Mouse (Mus musculus) kidney, adult 2 months (tissue): ENCODE measurements at regions not wholly inside any gene's neighbourhood (a gene's known extent, or its start where the extent isn't known, plus 50 kb on each side); places are given as distances from the start of the nearest gene placed in this dataset.

Experiments used
- DNase-seq: peaks from one replicate; pipeline ENCODE4 v3.0.0; 2021
- H3K27ac ChIP-seq: fragments of 200-500 bp; 2 replicates; pipeline ENCODE4 v1.5.1; 2012; ENCODE audit warnings: low read depth, low read length, control low read depth, inconsistent platforms; ENCODE audit not compliant: insufficient read depth
- H3K27me3 ChIP-seq: fragments of 200-500 bp; replicated peaks from 2 replicates; pipeline ENCODE4 v1.6.1; 2012; ENCODE audit warnings: mild to moderate bottlenecking, moderate library complexity, low read length, inconsistent platforms; ENCODE audit not compliant: control insufficient read depth, insufficient read depth
- H3K36me3 ChIP-seq: fragments of 200-500 bp; 2 replicates; pipeline ENCODE4 v1.6.1; 2012; ENCODE audit warnings: mild to moderate bottlenecking, moderate library complexity, low read length, inconsistent platforms; ENCODE audit not compliant: control insufficient read depth, insufficient read depth
- H3K4me1 ChIP-seq: fragments of 200-500 bp; 2 replicates; pipeline ENCODE4 v1.6.1; 2011; ENCODE audit warnings: low read length; ENCODE audit not compliant: control insufficient read depth, insufficient read depth
- H3K4me3 ChIP-seq: fragments of 200-500 bp; 2 replicates; pipeline ENCODE4 v1.5.1; 2011; ENCODE audit warnings: mild to moderate bottlenecking, low read depth, low read length, control low read depth; ENCODE audit not compliant: insufficient read depth
- CTCF ChIP-seq: fragments of 200-500 bp; conservative IDR thresholded peaks from 2 replicates; pipeline ENCODE4 v1.5.1; 2011; ENCODE audit warnings: low read depth, mild to moderate bottlenecking, control low read depth, low read length, moderate library complexity, mixed read lengths; ENCODE audit not compliant: insufficient read depth, insufficient read length
- POLR2A ChIP-seq: fragments of 200-500 bp; IDR thresholded peaks from one replicate; pipeline ENCODE4 v1.6.1; 2011; ENCODE audit warnings: low read depth, low read length, control low read depth
- WGBS: fragments of 180-500 bp; shearing (Covaris S2); methylation state at CpG from one replicate; pipeline ENCODE4 v1.1.7; 2018; 5-methylcytosine and 5-hydroxymethylcytosine counted together

DNA sequence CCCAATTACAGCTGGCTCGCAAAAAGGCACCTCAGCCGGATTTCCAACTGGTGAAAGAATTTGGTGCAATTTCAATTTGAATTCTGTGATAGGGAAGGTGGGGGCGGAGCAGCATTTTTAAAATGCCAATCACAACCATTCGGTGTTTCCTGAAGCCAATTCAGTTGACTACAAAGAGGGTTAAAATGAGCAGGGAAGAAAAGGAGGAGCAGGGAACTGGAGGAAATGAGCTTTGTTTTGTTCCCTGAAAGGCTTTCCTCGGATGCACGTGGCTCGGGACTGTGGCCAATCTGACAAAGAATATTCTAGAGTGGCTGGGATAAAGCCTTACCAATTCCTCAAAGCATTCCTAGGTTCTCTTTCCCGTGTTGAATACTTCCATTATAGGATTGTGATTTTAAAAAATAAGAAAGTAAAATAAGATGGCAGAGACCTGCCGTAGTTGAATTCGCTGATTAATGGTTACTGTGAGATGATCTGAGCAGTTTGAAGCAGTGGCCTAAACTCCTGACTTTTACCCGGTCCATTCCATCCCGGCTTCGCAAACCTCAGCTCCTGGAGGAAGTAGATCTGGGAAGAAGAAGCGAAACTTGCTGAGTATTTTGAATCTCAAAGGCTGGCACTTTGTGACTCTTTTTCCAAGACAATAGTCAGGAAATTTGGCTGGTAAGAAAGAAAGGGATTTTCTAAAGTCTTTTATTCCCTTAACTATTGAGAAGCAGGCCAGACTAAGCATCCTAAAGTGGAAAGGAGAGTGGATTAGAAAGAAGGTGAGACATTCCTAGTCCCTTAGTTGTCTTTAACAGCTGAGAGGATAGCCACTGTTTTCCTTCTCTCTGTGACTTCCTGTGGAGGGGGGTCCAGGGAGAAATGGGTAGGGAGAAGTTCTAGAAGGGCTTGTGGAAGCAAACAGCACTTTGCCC is 229.3 kb upstream of the Adgrl2 start:
- Histone ChIP-seq H3K27ac (peak overlapping the region; percentile 63), H3K36me3 (no peaks in the 10 kb centered on the region), H3K27me3 (no peaks in the 10 kb centered on the region), H3K4me1 (peaks cover 29% of the 10 kb centered on the region), H3K4me3 (no peak overlapping the region)
- WGBS: 59% methylated on average over 14 of the region's 14 CpGs
- TF ChIP-seq POLR2A: no peak
- no peak for TF ChIP-seq CTCF
- DNase-seq: peak; percentile 67

DNA sequence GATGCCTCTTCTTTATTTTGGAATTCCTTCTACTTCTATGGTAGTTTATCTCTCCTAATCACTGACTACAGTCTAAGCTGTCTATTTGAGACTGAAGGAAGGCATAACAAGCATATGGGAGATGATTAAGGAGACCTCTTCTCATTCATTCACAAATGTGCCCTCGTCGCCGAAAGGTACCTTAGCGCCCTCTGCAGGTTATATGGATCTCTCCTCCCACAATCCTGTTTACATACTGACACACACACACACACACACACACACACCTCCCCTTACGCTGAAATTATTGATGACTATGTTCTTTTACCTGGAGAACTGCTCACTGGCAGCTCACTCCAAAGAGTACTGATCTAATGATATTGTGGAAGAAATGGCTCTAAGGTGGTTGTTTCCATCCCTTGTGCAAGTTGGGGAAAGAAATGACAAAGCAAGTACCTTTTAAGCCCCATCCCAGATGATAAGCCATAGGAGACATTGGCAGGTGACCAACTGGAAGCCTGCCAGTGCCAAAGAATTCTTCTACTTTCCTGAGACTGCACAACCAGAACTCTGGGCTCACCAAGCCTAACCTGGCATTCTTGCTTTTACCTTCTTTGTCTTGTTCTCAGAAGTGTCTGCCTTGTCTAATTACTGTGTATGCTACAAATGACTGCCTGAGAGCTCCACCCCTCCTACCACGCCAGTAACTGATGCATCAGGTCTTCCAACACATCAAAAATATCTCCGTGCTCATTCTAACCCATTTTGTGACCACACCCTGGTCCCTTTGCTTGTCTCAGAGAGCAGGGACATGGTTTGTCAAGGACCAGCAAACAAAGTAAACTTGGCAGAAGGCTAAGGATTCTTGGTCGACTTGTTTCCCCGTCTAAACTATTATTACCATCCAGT is 227.8 kb upstream of the Adgrl2 start:
- H3K4me1 ChIP-seq: peaks cover 31% of the 10 kb centered on the region
- peak; percentile 38 for DNase-seq
- H3K36me3 ChIP-seq: no peaks in the 10 kb centered on the region
- H3K27me3 ChIP-seq: no peaks in the 10 kb centered on the region
- 76% methylated on average over 9 of the region's 9 CpGs for WGBS
- no peak overlapping the region for H3K4me3 ChIP-seq
- TF ChIP-seq POLR2A (no peak), CTCF (peak; percentile 49)
- H3K27ac ChIP-seq: no peak overlapping the region

DNA sequence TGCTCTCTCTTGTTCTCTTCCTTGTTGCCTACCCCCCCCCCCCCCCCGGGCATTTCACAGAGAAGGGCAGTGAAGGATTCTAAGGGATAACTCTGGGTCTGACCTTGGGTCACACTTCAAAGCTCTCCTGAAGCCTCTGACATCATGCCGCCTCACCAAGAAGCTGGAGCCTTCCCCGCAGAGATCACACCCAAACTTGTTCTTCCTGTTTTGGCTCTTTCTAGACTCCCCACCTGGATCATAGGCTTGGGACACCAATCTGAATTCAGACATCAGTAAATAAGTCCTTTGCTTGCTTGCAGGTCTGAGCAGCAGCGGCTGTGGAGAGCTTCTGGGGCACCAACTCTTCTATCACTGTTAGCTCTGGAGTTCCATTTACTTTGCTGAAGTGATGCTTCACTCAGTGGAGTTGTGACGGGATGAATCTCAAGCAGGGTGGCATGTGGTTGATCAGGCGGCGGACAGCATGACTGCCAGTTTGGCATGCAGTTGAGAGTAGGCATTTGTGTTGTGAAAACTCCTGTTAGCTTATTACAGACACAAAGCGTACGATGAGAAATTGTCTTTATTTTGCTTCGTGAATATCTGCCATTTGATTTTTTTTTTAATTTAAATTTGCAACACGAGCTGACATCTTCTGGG is 226.5 kb upstream of the Adgrl2 start:
- no peak for DNase-seq
- no peak for TF ChIP-seq POLR2A
- TF ChIP-seq CTCF: no peak
- Histone ChIP-seq H3K4me1 (peaks cover 31% of the 10 kb centered on the region), H3K36me3 (no peaks in the 10 kb centered on the region), H3K27me3 (no peaks in the 10 kb centered on the region), H3K4me3 (no peak overlapping the region), H3K27ac (no peak overlapping the region)
- WGBS: 83% methylated on average over 11 of the region's 11 CpGs

DNA sequence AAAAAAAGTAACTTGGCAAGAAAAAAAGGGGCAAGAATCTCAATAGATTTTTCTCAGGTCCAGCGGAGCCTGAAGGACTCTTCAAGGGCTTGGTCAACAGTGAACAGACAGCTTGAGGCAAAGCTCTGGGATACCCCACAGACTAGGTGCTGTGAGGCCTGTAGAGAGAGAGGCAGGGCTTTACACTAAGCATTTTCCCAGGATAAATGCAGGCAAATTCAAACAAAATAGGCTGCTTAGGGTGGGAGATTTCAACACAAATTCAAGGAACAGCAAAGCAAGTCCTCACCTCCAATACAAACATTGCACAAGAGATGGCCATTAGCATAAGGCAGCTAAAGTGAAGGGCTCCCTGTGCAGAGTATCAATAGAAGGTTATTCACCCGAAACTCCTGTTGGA is 225.3 kb upstream of the Adgrl2 start:
- Histone ChIP-seq H3K27me3 (no peaks in the 10 kb centered on the region), H3K36me3 (no peaks in the 10 kb centered on the region), H3K27ac (peak overlapping the region; percentile 77; the same call in 1 of the 2 replicates), H3K4me1 (peaks cover 30% of the 10 kb centered on the region), H3K4me3 (no peak overlapping the region)
- 50% methylated on average over 2 of the region's 2 CpGs for WGBS
- DNase-seq: no peak
- TF ChIP-seq CTCF (no peak), POLR2A (no peak)

DNA sequence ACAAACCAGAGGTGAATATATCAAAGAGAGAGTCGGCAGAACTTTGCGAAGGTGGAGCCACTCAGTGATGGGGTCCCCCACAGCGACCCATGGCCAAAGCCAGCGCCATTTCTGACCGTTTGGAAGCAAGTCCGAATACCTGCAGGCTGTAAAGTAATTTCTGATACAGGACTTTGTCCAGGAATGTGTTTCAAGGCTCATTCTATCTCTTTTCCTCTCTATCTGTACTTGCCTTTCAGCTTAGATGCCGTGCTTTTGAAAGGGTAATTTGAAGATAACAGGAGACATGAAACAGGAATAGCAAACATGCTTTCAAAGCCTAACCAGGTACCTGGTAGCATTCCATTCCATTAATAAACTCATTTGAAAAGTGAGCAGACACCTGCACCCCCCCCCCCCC is 221.6 kb upstream of the Adgrl2 start:
- no peak overlapping the region for H3K4me3 ChIP-seq
- H3K27ac ChIP-seq: no peak overlapping the region
- H3K27me3 ChIP-seq: no peaks in the 10 kb centered on the region
- peaks cover 12% of the 10 kb centered on the region for H3K4me1 ChIP-seq
- H3K36me3 ChIP-seq: no peaks in the 10 kb centered on the region
- DNase-seq: no peak
- TF ChIP-seq POLR2A (no peak), CTCF (no peak)
- 94% methylated on average over 7 of the region's 7 CpGs for WGBS

DNA sequence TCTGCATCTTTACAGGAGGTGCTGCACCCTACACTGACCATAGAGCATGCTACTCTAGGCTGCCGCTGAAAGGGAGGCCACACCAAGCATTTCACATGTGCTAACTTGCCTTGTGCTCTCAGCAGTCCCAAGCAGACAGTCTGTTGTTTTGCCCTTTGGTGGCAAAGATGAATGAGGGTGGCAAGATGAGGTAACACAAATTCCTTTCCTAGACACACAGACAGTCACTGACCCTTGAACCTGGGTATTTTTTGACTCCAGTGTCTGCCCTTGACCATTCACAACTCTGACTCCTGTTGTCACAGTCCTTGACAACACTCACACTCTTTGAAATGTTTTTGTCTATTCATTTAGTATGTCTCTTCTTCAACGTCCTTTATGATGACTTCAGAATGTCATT is 218.9 kb upstream of the Adgrl2 start:
- H3K27ac ChIP-seq: no peak overlapping the region
- TF ChIP-seq CTCF (no peak), POLR2A (no peak)
- peaks cover 4% of the 10 kb centered on the region; the same call in 1 of the 2 replicates for H3K4me1 ChIP-seq
- H3K36me3 ChIP-seq: no peaks in the 10 kb centered on the region
- peak; percentile 41 for DNase-seq
- no peak overlapping the region for H3K4me3 ChIP-seq
- no peaks in the 10 kb centered on the region for H3K27me3 ChIP-seq
- WGBS: 84% methylated on average over 2 of the region's 2 CpGs
